Mouse (Mus musculus) testis, adult 2 months (tissue): ENCODE measurements at regions not wholly inside any gene's neighbourhood (a gene's known extent, or its start where the extent isn't known, plus 50 kb on each side); places are given as distances from the start of the nearest gene placed in this dataset.

Experiments
- CTCF ChIP-seq: fragments of 200-500 bp; IDR thresholded peaks from 2 replicates; pipeline ENCODE4 v1.5.1; 2012; ENCODE audit warnings: low read depth, mild to moderate bottlenecking, inconsistent platforms, low read length, moderate library complexity; ENCODE audit not compliant: control insufficient read depth, insufficient read depth, insufficient replicate concordance
- POLR2A ChIP-seq: fragments of 200-500 bp; IDR thresholded peaks from 2 replicates; pipeline ENCODE4 v1.6.1; 2012; ENCODE audit warnings: low read depth, mild to moderate bottlenecking, inconsistent platforms, low read length, moderate library complexity; ENCODE audit not compliant: control insufficient read depth

- TF ChIP-seq POLR2A (no peak), CTCF (no peak)
Measured at GRCm38 (mm10) chr13:73131270-73131669, 129.0 kb upstream of the Irx4 start.
